8 mouse cellular contexts compared by ENCODE assay signal in genomic region chr11:4697043-4697983, GRCm38 (mm10). TPM values are rescaled to one million over a fixed set of nuclear protein-coding genes. Genes with fewer than 3 reads are reported as not detected.
DNase-seq lines count a peak whose midpoint lies in the region; ATAC-seq lines count a peak whose summit lies in the region.

No protein-coding gene starts in this region.

- DNase-seq in cerebellum, postnatal 25 days: peak; percentile 32 to 59
- DNase-seq in cerebellum, postnatal 4 days (ENCODE audit: low spot score in 2 of 2): no peak
- DNase-seq in adipocyte (ENCODE audit: low spot score): peak; percentile 80
- peak; percentile 64 for DNase-seq in layer of hippocampus, adult 9-10 months (ENCODE audit: low spot score)
- peak; percentile 86 for DNase-seq in lung, postnatal 14 days
- peak; percentile 77 for DNase-seq in urinary bladder, postnatal 14 days (ENCODE audit: low spot score)

- peak; percentile 88 for ATAC-seq in granulocyte monocyte progenitor cell, adult 5-6 weeks (replicated peaks; ENCODE audit: poor library complexity, severe bottlenecking)
- ATAC-seq in erythroblast, adult 5-6 weeks (replicated peaks; ENCODE audit: low FRiP score, poor library complexity, severe bottlenecking): no peak

RNA-seq across cellular contexts. Expression of gene Uqcr10, which starts 6.8 kb away (rescaled TPM):
- 357 and 416 TPM in 2 replicates for total RNA-seq in granulocyte monocyte progenitor cell, adult 5-6 weeks (2014; fragmentation: Nextera tagmentation)
- total RNA-seq in granulocyte monocyte progenitor cell, adult 5-6 weeks (2017): 189 and 204 TPM in 2 replicates
- total RNA-seq in erythroblast, adult 5-6 weeks (2015; ENCODE audit: low replicate concordance): 44.0 and 50.6 TPM in 2 replicates
- total RNA-seq in erythroblast, adult 5-6 weeks (2017; ENCODE audit: low replicate concordance): 12.3 and 48.8 TPM in 2 replicates

RNA-seq across cellular contexts. Expression of gene Zmat5, which starts 7.2 kb away (rescaled TPM):
- total RNA-seq in granulocyte monocyte progenitor cell, adult 5-6 weeks (2014; fragmentation: Nextera tagmentation): 28.1 and 50.8 TPM in 2 replicates
- 6.9 and 19.7 TPM in 2 replicates for total RNA-seq in granulocyte monocyte progenitor cell, adult 5-6 weeks (2017)
- 10.7 and 15.0 TPM in 2 replicates for total RNA-seq in erythroblast, adult 5-6 weeks (2015; ENCODE audit: low replicate concordance)
- total RNA-seq in erythroblast, adult 5-6 weeks (2017; ENCODE audit: low replicate concordance): 2.1 and 2.7 TPM in 2 replicates

RNA-seq across cellular contexts. Expression of gene Cabp7, which starts 49.3 kb away (rescaled TPM):
- total RNA-seq in granulocyte monocyte progenitor cell, adult 5-6 weeks (2014; fragmentation: Nextera tagmentation): not detected in 2 replicates
- not detected in 2 replicates for total RNA-seq in granulocyte monocyte progenitor cell, adult 5-6 weeks (2017)
- 0.58 TPM in 1 of 2 replicates, not detected in the other for total RNA-seq in erythroblast, adult 5-6 weeks (2015; ENCODE audit: low replicate concordance)
- 0.98 TPM in 1 of 2 replicates, not detected in the other for total RNA-seq in erythroblast, adult 5-6 weeks (2017; ENCODE audit: low replicate concordance)

RNA-seq across cellular contexts. Expression of gene Ascc2, which starts 59.8 kb away (rescaled TPM):
- 36.3 and 36.4 TPM in 2 replicates for total RNA-seq in granulocyte monocyte progenitor cell, adult 5-6 weeks (2014; fragmentation: Nextera tagmentation)
- 23.1 and 23.7 TPM in 2 replicates for total RNA-seq in granulocyte monocyte progenitor cell, adult 5-6 weeks (2017)
- 5.6 and 13.4 TPM in 2 replicates for total RNA-seq in erythroblast, adult 5-6 weeks (2015; ENCODE audit: low replicate concordance)
- 14.4 and 17.8 TPM in 2 replicates for total RNA-seq in erythroblast, adult 5-6 weeks (2017; ENCODE audit: low replicate concordance)

Comparison
In these comparisons a context has a peak if more than half of its experiments do, and no peak if none do; other contexts are left out.
1. DNase-seq: peak in cerebellum, postnatal 25 days (2 of 2), adipocyte (single experiment), layer of hippocampus, adult 9-10 months (single experiment), lung, postnatal 14 days (single experiment) and urinary bladder, postnatal 14 days (single experiment); none in cerebellum, postnatal 4 days (0 of 2).